Mouse (Mus musculus): Measurements from ENCODE around the gene Ctf2.
A peak's percentile ranks its signal among the peaks of the same experiment; 100 is the strongest.
"Not testable (repeated sequence)": the region's sequence is repeated elsewhere in the genome, so short reads cannot be mapped to it uniquely, and the experiment has no call there.

Ctf2 gene

GRCm38 (mm10) chr7:127712461-127713385 lies 19.2 kb downstream of the Ctf2 start, which contains the start of gene Ctf1:
Ctf1 (plus strand) TSS chr7:127712736.
- peak; percentile 89 for DNase-seq (ENCODE audit: extremely low spot score)

DNA sequence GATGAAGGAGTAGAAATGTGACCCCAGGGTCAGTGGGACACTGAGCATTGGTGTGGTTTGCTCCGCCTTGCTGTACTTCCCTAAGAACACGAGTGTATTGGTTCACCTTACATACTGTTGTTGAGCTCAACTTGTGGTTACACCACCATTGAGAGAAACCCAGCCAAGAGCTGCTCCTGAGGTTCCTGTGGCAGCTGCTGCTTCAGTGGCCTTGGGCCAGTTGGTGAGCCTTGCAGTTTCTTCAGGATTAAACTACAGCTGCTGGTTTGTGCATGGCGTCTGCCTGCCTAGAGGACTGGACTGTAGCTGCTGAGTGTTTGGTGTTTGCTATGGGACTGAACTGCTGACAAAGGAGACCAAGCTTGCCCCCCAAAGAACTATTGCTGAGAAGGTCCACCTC lies 20.5 kb downstream of the Ctf2 start:
- no peak for DNase-seq (ENCODE audit: extremely low spot score)

- DNase-seq (ENCODE audit: extremely low spot score): no peak
These were observed 20.9 kb downstream of the Ctf2 start for GRCm38 (mm10) chr7:127711031-127711430.

GRCm38 (mm10) chr7:127709261-127709979 lies 22.5 kb downstream of the Ctf2 start:
- DNase-seq (ENCODE audit: extremely low spot score): no peak

DNA sequence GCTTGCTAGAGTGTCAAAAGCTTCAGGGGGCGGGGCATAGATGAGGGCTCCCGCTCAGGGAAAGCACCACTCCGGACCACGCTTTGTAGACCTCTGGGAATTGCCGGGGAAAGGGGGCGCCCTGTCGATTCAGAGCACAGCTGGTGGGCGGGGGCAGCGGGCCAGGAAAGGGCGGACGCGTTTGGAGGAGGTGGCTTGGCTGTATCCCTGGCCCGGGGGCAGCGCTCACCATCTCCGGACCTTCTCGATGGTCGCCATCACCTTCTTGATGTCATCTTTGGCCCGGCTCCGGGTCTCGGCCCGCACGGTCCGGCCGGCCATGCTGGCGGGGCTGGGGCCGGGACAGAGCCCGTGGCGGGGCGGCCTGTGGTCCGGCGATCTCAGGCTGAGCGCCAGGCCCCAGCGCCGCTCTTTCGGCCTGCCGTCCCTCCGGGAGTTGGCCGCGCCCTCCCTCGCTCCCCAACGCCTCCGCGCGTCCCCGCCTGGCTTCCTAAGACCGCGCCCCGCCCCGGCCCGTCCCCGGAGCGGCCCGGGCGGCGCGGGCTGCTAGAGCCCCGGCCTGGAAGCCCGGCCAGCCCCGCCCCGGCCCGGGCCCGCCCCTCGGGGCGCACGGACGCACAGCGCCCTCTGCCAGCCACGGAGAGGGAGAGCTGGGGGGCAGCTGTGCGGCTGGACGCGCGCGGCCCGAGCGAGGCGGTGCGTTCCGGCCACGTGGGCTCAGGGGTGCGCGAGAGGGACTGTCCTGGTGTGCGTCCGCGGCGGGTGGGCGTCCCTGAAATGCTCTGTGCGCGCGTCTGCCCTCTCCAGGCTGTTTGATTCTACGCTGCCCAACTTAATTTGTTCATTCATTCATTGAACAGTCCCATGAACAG lies 23.5 kb downstream of the Ctf2 start, which contains the start of gene Bcl7c:
Gene Bcl7c (minus strand): TSS at position 727 of the 872 bp plus-strand sequence.
- peak; percentile 96 for DNase-seq (ENCODE audit: extremely low spot score)

DNA sequence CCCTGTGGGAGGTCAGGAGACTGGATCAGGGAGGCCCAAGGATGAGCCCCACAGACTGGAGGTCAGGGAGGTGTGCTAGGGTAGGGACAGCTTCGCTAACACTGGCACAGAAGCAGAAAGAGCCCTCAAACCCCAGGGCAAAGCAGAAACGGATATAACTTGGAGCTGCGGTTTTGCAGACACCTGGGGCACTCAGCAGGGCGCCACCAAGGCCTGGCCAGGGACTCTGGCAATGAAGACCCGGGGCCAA lies 24.1 kb downstream of the Ctf2 start:
- no peak for DNase-seq (ENCODE audit: extremely low spot score)

GRCm38 (mm10) chr7:127707045-127707956 lies 24.7 kb downstream of the Ctf2 start:
- DNase-seq (ENCODE audit: extremely low spot score): no peak

DNA sequence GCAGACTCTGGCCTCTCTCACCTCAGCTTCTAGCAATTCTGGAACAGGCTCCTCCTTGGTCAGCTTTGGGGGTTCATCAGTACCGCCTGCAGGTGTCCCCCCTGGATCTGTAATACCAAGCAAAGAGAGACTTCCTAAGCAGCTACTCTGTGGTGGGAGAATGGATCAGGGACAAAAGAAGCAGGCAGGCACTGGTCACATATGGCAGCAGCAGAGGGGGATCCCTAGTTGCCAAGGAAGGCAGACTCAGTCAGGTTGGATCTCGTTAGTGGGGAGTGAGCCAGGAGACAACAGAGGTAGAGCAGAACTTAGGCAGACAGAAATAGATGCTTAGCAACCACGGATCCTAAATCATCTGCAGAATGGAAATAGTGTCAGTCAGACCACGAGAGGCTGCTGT lies 26.3 kb downstream of the Ctf2 start:
- DNase-seq (ENCODE audit: extremely low spot score): no peak

GRCm38 (mm10) chr7:127704598-127704997 lies 27.4 kb downstream of the Ctf2 start:
- DNase-seq (ENCODE audit: extremely low spot score): no peak

- no peak for DNase-seq (ENCODE audit: extremely low spot score)
These were observed 28.3 kb downstream of the Ctf2 start for GRCm38 (mm10) chr7:127703561-127704178.

DNA sequence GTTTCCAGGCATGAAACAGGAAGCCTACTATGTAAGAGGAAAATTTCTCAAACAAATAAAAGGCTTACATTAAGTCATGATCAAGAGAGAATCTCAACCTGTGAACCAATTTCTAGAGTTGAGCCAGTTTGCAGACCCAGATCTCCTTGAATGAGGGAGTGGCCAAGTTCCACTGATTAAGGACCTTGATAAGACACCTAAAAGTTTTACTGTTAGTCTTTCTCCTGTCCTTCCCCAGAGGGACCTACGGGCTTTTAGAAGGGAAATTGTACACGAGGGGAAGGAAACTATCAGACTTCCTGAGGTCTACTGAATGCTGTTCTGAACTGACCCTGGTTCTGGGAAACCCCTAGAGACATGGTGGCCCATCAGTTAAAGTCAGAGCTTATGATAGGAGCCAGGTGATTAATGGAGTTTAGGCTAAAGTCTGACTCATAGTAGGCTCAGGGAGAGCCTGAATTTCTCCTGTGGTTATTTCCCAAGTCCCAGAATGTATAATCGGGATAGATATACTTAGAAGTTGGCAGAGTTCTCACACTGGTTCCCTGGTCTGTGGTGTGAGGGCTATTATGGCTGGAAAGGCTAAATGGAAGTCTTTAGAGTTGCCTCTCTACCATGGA lies 31.1 kb downstream of the Ctf2 start:
- no peak for DNase-seq (ENCODE audit: extremely low spot score)

DNA sequence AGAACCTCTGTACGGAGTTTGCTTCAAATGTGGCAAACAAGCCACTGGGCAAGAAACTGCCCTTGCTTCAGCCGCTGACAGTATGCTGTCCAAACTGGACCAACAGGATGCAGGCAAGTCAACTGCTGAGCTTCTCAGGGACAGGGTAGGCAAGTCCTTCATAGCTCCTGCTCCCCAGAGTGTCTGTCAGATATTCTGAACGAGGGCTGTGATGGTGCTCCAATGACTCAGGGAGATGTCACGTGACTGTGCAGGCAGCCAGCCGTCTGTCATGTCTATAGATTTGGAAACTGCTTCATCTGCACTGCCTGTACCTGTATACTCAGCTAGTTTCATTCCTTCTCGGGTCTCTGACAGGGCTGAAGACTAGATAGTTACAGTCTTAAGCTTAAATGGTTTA lies 33.0 kb downstream of the Ctf2 start:
- DNase-seq (ENCODE audit: extremely low spot score): no peak

- DNase-seq (ENCODE audit: extremely low spot score): not testable (repeated sequence)
These were observed 38.2 kb downstream of the Ctf2 start for GRCm38 (mm10) chr7:127693730-127694129.

DNA sequence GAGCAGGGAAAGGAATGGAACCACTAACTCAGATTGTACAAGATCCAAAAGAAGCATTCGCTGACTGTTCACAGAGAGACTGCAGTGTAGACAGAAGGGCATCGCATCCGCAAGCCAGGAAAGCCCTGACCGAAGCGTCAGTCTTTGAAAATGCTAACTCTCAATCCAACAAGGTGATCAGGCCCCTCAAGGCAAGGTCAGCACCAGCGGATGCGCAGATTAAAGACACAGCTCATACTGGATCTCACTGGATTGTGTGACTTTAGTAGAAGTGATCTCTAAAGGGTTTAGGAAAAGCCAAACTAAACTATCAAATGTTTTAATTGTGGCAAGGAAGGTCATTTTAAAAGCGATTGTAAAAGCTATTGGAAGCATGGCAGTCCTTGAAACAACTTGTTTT lies 38.7 kb downstream of the Ctf2 start:
- no peak for DNase-seq (ENCODE audit: extremely low spot score)

DNA sequence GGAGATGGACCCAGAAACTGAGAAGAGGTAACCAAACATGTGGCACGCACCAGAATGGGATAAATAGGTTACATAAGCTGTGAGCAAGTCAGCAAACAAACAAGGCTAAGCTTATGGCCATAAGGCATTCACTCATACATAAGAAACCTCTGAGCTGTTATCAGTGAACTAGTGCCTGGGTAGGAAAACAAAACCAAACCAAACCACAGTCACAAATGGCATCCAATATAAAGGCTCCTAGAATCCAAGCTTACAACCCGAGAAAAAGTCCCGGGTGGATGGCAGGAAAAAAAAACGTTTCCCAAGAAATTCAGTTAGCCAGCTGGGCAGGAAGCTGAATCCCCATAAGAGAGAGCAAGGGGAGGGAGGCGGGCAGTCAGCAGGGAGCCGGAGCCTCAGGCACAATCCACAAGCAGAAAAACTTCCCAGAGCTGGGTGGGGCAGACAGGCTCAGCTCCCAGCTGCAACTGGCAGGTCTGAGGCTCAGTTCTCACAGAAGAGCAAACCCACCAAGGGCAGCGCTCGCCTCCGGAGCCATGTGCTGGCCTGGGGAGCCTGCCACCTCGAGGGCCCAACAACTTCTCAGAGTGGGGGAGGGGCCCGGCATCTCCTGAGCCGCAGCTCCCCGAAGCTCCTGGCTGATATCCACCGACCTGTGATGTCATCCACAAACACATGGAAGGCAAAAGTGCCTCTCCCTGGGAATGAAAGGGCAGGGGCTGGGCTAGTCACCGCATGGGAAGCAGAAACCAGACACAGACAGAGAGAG lies 40.6 kb downstream of the Ctf2 start:
- peak; percentile 77 for DNase-seq (ENCODE audit: extremely low spot score)

GRCm38 (mm10) chr7:127689626-127690280 lies 42.2 kb downstream of the Ctf2 start:
- DNase-seq (ENCODE audit: extremely low spot score): no peak

GRCm38 (mm10) chr7:127688935-127689334 lies 43.0 kb downstream of the Ctf2 start:
- DNase-seq (ENCODE audit: extremely low spot score): no peak

- no peak for DNase-seq (ENCODE audit: extremely low spot score)
These were observed 45.1 kb downstream of the Ctf2 start for GRCm38 (mm10) chr7:127686740-127687449.
